Mouse (Mus musculus) kidney, postnatal 0 days (tissue): ENCODE measurements around the gene Tmem192. TPM values are rescaled to one million over a fixed set of nuclear protein-coding genes. Genes with fewer than 3 reads are reported as not detected.

ENCODE experiments used
- ATAC-seq: fragments of 200-750 bp; cut with Nextera tagmentation; replicated peaks from 2 replicates; pipeline ENCODE4 v1.8.0; 2017; ENCODE audit warnings: low read depth, moderate number of reproducible peaks, moderate TSS enrichment, moderate library complexity; ENCODE audit not compliant: low FRiP score
- DNase-seq: peaks from one replicate; pipeline ENCODE4 v3.0.0-alpha.2; 2016; ENCODE audit warnings: low spot score
- H3K27ac ChIP-seq: fragments of 300-500 bp; sonication (generic); 2 replicates; pipeline ENCODE4 v1.5.1; 2014; ENCODE audit warnings: mild to moderate bottlenecking
- H3K27me3 ChIP-seq: fragments of 300-500 bp; sonication (generic); 2 replicates; pipeline ENCODE4 v1.6.1; 2014; ENCODE audit warnings: low read length, mixed read lengths; ENCODE audit not compliant: insufficient read depth
- H3K36me3 ChIP-seq: fragments of 300-500 bp; sonication (generic); 2 replicates; pipeline ENCODE4 v1.6.1; 2014; ENCODE audit warnings: low read length, mixed read lengths; ENCODE audit not compliant: insufficient read depth
- H3K4me1 ChIP-seq: fragments of 300-500 bp; sonication (generic); replicated peaks from 2 replicates; pipeline ENCODE4 v1.6.1; 2014; ENCODE audit warnings: antibody characterized with exemption, low read length, mixed read lengths; ENCODE audit not compliant: insufficient read depth
- H3K4me2 ChIP-seq: fragments of 300-500 bp; sonication (generic); 2 replicates; pipeline ENCODE4 v1.6.1; 2014; ENCODE audit warnings: mild to moderate bottlenecking, low read length, moderate library complexity, mixed read lengths
- H3K4me3 ChIP-seq: fragments of 300-500 bp; sonication (generic); replicated peaks from 2 replicates; pipeline ENCODE4 v1.5.1; 2014; ENCODE audit warnings: low read depth, low read length
- H3K9ac ChIP-seq: fragments of 300-500 bp; sonication (generic); 2 replicates; pipeline ENCODE4 v1.6.1; 2014; ENCODE audit warnings: low read depth, low read length
- H3K9me3 ChIP-seq: fragments of 300-500 bp; sonication (generic); replicated peaks from 2 replicates; pipeline ENCODE4 v1.6.1; 2016; ENCODE audit warnings: low read length, inconsistent platforms, mixed read lengths
- CTCF ChIP-seq: IDR thresholded peaks from 2 replicates; pipeline ENCODE4 v1.5.1; 2016; ENCODE audit warnings: antibody characterized with exemption, low read depth, mild to moderate bottlenecking, moderate library complexity
- WGBS: fragments of 180-500 bp; shearing (Covaris S2); extraction: QIAGEN DNeasy Blood & Tissue Kit; methylation state at CpG from one replicate; pipeline ENCODE4 v1.1.7; 2014; 5-methylcytosine and 5-hydroxymethylcytosine counted together
- polyA plus RNA-seq: library from polyadenylated mRNA; unstranded; fragments of >200 nt; fragmentation: Nextera tagmentation; extraction: Ambion mirVana; gene quantifications from 2 replicates; pipeline ENCODE4 v1.2.1, GENCODE M21; 2015

The Tmem192 gene
- polyA plus RNA-seq, 1 experiment from 2014 or later = 50.0 TPM

DNA sequence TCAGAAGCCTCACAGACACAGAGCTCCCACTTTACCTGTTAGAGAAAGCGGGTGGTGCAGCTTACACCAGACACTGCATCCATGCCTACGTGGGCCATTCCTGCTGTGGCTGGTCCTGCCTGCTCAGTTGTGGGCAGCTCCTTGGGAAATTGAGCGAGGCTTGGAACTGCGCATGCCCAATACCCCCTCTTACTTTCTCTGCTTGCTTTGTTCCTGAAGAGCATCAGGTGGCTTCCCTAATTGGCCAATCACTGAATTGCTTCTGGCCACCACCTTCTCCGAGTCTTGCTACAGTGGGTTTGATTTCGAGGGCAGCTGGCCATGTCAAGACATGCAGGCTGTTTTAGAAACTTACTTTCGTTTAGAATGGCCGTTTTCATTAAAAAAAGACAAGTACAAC is 71.4 kb downstream of the Tmem192 start, which contains the start of the genes Trim61 and Trim60:
Gene Trim61, minus strand, starts transcription at position 101 of the 400 bp plus-strand sequence.
Gene Trim60, minus strand, starts transcription at position 162 of the 400 bp plus-strand sequence.
- no peak for TF ChIP-seq CTCF
- Histone ChIP-seq H3K27me3 (no peaks in the 10 kb centered on the region), H3K4me3 (no peak within 1 kb of the TSS), H3K4me1 (no peaks in the 10 kb centered on the region), H3K36me3 (no peaks in the 10 kb centered on the region), H3K9me3 (no peaks in the 10 kb centered on the region), H3K27ac (no peak within 1 kb of the TSS), H3K9ac (no peak within 1 kb of the TSS), H3K4me2 (no peak within 1 kb of the TSS)
- ATAC-seq (no peak), DNase-seq (no peak)
- WGBS = 88% methylated on average over 8 of the region's 8 CpGs

Other genes with a start within 250 kb of the Tmem192 start
- 87.4 and 91.2 TPM in 2 replicates for gene Msmo1, start 213.4 kb upstream of the Tmem192 start, polyA plus RNA-seq
- gene Klhl2, start 97.2 kb upstream of the Tmem192 start, polyA plus RNA-seq = 18.2 and 20.9 TPM in 2 replicates
- gene Trim75, start 40.6 kb downstream of the Tmem192 start, polyA plus RNA-seq = not detected in 2 replicates
- gene Trim61, start 71.3 kb downstream of the Tmem192 start, polyA plus RNA-seq = 0.22 and 0.53 TPM in 2 replicates
- 0.07 TPM in 1 of 2 replicates, not detected in the other for gene Trim60, start 71.4 kb downstream of the Tmem192 start, polyA plus RNA-seq
- gene Apela, start 90.2 kb downstream of the Tmem192 start, polyA plus RNA-seq = 25.6 and 28.7 TPM in 2 replicates
- not detected in 2 replicates for gene Gm10663, start 127.8 kb downstream of the Tmem192 start, polyA plus RNA-seq
- gene BC030870, start 182.4 kb downstream of the Tmem192 start, polyA plus RNA-seq = 0.29 and 0.32 TPM in 2 replicates